Mouse (Mus musculus) hindbrain, embryonic 11.5 days (tissue): Measurements from ENCODE around the gene Dnajb6. TPM values are rescaled to one million over a fixed set of nuclear protein-coding genes. Genes with fewer than 3 reads are reported as not detected.
A peak's percentile ranks its signal among the peaks of the same experiment; 100 is the strongest.

Experiments used
- ATAC-seq: fragments of 200-750 bp; cut with Nextera tagmentation; 2 replicates; pipeline ENCODE4 v1.8.0; 2017; ENCODE audit warnings: mild to moderate bottlenecking, moderate TSS enrichment, moderate library complexity; ENCODE audit not compliant: low FRiP score
- DNase-seq: peaks from one replicate; pipeline ENCODE4 v3.0.0-alpha.2; 2015; ENCODE audit warnings: low spot score
- H3K27ac ChIP-seq: fragments of 300-500 bp; sonication (generic); 2 replicates; pipeline ENCODE4 v1.5.1; 2014; ENCODE audit warnings: mild to moderate bottlenecking, low read depth, low read length
- H3K27me3 ChIP-seq: fragments of 300-500 bp; sonication (generic); 2 replicates; pipeline ENCODE4 v1.6.1; 2014; ENCODE audit warnings: mild to moderate bottlenecking, low read length, moderate library complexity, mixed read lengths; ENCODE audit not compliant: control insufficient read depth, insufficient read depth
- H3K36me3 ChIP-seq: fragments of 300-500 bp; sonication (generic); 2 replicates; pipeline ENCODE4 v1.6.1; 2014; ENCODE audit warnings: mild to moderate bottlenecking, low read length, moderate library complexity, mixed read lengths; ENCODE audit not compliant: control insufficient read depth, insufficient read depth
- H3K4me1 ChIP-seq: fragments of 300-500 bp; sonication (generic); replicated peaks from 2 replicates; pipeline ENCODE4 v1.6.1; 2014; ENCODE audit warnings: low read length, mixed read lengths; ENCODE audit not compliant: control insufficient read depth, insufficient read depth
- H3K4me2 ChIP-seq: fragments of 300-500 bp; sonication (generic); replicated peaks from 2 replicates; pipeline ENCODE4 v1.6.1; 2014; ENCODE audit warnings: mild to moderate bottlenecking, low read depth, low read length
- H3K4me3 ChIP-seq: fragments of 300-500 bp; sonication (generic); 2 replicates; pipeline ENCODE4 v1.5.1; 2014; ENCODE audit warnings: low read depth, low read length
- H3K9ac ChIP-seq: fragments of 300-500 bp; sonication (generic); 2 replicates; pipeline ENCODE4 v1.6.1; 2014; ENCODE audit warnings: low read depth, low read length
- H3K9me3 ChIP-seq: fragments of 300-500 bp; sonication (generic); 2 replicates; pipeline ENCODE4 v1.6.1; 2016; ENCODE audit warnings: low read length; ENCODE audit not compliant: control insufficient read depth
- WGBS: fragments of 180-500 bp; shearing (Covaris S2); extraction: QIAGEN DNeasy Blood & Tissue Kit; methylation state at CpG from one replicate; pipeline ENCODE4 v1.1.7; 2014; 5-methylcytosine and 5-hydroxymethylcytosine counted together
- polyA plus RNA-seq: library from polyadenylated mRNA; unstranded; fragments of >200 nt; fragmentation: Nextera tagmentation; extraction: Ambion mirVana; gene quantifications from 2 replicates; pipeline ENCODE4 v1.2.1, GENCODE M21; 2014

The Dnajb6 gene
- polyA plus RNA-seq = 231 and 251 TPM in 2 replicates

DNA sequence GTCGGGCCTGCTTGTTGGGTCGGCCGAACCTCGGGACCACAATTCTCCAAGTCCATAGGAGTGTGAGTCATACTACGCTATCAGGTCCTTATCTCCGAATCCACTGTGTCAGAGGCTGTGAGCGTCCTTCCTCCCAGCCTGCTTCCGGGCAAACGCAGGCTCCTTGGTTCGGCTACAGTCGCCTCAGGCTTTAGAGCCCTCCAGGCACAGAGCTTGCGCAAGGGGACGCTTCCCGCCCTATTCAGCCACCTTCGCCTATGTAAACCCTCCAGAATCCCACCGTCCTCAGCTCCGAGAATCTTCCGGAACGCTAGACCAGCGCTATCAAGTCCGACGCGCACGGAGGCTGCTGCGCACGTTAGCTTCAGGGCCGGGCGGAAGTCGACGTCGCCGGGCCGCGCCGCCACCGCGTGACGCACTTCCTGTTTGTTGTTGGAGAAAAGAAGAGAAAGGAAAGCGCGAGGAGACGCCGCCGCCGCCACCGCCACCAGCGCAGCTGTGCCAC lies at the start of gene Dnajb6, which contains the start of gene Gm5129:
Dnajb6 (plus strand) TSS at position 132 of the 505 bp plus-strand sequence.
Gm5129 (minus strand) TSS at position 380 of the 505 bp plus-strand sequence.
- peak within 1 kb of the TSS; percentile 74 for H3K9ac ChIP-seq
- DNase-seq (peak; percentile 96), ATAC-seq (peak; percentile 96)
- H3K9me3 ChIP-seq = no peaks in the 10 kb centered on the region
- peak within 1 kb of the TSS; percentile 83 for H3K4me2 ChIP-seq
- no peaks in the 10 kb centered on the region for H3K27me3 ChIP-seq
- H3K27ac ChIP-seq = peak within 1 kb of the TSS; percentile 94
- H3K4me3 ChIP-seq = peak within 1 kb of the TSS; percentile 98
- no peaks in the 10 kb centered on the region for H3K4me1 ChIP-seq
- under 1% methylated on average over 46 of the region's 46 CpGs for WGBS
- no peaks in the 10 kb centered on the region for H3K36me3 ChIP-seq

DNA sequence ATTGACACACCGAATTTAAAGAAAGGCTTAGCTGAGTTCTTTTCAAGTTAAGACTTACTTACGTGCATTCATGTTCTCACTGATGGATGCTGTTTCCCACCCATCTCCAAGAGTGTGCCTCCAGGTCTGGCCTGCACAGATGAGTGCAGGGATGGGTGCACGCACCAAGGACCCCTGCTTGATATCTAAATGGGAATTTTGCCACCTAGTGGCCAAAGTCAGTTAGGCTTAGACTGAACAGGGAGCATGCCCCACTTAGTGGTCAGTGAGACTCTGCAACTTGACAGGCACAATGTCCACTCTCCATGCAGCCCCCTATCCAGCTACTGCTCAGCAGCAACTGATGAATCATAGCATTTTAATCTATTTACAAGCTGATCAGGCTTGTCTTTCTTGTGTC lies 47.8 kb upstream of the Dnajb6 start:
- H3K27me3 ChIP-seq = no peaks in the 10 kb centered on the region
- H3K9me3 ChIP-seq = no peaks in the 10 kb centered on the region

DNA sequence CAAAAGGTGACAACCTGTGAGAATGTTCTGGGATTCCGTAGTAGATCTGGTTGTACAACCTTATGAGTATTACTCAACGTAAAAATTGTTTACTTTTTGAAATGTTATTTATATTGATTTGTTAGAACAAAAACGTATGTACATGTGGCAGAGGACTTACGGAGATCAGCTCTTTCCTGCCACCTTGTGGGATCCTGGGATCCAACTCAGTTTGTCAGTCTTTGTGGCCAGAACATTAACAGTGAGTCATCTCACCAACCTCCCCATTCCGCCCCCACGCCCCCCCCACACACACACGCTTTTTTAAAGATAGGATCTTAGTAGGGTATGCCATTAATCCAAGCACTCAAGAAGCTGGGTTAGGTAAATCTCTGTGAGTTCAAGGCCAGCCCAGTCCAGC lies 47.1 kb upstream of the Dnajb6 start:
- no peaks in the 10 kb centered on the region for H3K36me3 ChIP-seq
- no peak overlapping the region for H3K27ac ChIP-seq
- H3K9me3 ChIP-seq = no peaks in the 10 kb centered on the region
- no peaks in the 10 kb centered on the region for H3K4me1 ChIP-seq
- ATAC-seq = no peak
- no peak overlapping the region for H3K4me3 ChIP-seq
- no peak for DNase-seq
- H3K27me3 ChIP-seq = no peaks in the 10 kb centered on the region
- H3K9ac ChIP-seq = no peak overlapping the region
- 72% methylated on average over 7 of the region's 7 CpGs for WGBS
- H3K4me2 ChIP-seq = no peak overlapping the region

More for the DNA sequence above, 47.8 kb upstream of the Dnajb6 start:
- Histone ChIP-seq H3K9ac (no peak overlapping the region), H3K4me2 (no peak overlapping the region), H3K36me3 (no peaks in the 10 kb centered on the region), H3K4me1 (no peaks in the 10 kb centered on the region), H3K27ac (no peak overlapping the region), H3K4me3 (no peak overlapping the region)
- 60% methylated on average over 3 of the region's 3 CpGs for WGBS
- ATAC-seq (peak; percentile 35; the same call in 1 of the 2 replicates), DNase-seq (peak; percentile 77)

DNA sequence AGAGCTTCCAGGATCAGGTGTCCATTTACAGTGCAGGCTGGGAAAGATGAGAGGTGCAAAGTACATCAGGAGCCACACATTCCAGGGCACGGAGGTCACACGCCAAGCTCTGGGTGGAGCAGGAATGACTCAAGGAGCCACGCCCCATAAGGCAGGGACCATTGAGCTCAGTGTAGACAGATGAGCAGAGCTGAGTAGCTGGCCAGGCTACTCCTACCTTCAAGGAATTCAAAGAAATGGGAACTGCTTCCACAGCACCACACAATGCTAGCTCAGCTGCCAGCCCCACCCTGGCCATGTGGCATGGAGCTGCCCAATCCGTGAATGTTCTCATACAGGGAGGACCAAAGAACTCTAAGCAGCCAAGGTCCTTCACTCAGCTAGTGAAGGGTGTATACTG lies 37.0 kb upstream of the Dnajb6 start:
- no peaks in the 10 kb centered on the region for H3K27me3 ChIP-seq
- WGBS = 82% methylated on average over 4 of the region's 4 CpGs
- H3K36me3 ChIP-seq = no peaks in the 10 kb centered on the region
- H3K9ac ChIP-seq = no peak overlapping the region
- no peaks in the 10 kb centered on the region for H3K4me1 ChIP-seq
- H3K27ac ChIP-seq = no peak overlapping the region
- H3K4me2 ChIP-seq = no peak overlapping the region
- ATAC-seq (no peak), DNase-seq (no peak)
- no peak overlapping the region for H3K4me3 ChIP-seq
- no peaks in the 10 kb centered on the region for H3K9me3 ChIP-seq

DNA sequence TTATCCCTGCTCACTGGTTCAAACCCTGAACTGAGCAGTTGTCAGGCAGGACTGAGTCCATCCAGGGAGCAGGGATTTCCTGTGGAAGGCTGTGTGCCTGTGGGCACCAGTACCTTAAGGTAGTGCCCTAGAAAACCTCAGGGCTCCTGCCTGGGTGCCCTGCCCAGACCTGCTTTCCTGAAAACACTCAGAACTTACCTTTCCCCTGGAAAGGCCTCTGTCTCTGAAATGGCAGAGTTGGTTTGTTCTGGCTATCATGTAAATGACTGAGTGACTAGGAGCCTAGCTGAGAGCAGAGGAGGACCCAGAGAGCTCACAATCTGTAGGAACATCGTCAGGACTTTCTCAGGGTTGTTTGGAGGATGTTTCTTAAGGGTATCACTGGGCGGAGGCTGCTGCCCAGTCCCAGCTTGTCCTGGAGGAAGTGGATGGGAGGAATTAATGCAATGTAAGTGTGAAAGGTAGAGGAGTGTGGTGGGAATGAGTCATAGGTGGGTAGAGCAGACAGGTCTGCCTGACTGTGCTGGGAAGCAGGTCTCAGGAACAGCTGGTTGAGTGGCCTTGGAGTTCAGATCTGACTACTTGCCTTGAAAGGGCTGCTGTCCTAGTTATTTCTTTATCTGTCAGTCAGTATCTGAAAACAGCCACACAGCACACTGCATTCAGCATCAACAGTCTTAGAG lies 35.8 kb upstream of the Dnajb6 start:
- Histone ChIP-seq H3K9ac (no peak overlapping the region), H3K27me3 (no peaks in the 10 kb centered on the region), H3K27ac (no peak overlapping the region), H3K9me3 (no peaks in the 10 kb centered on the region), H3K4me3 (no peak overlapping the region), H3K4me2 (no peak overlapping the region), H3K36me3 (no peaks in the 10 kb centered on the region), H3K4me1 (no peaks in the 10 kb centered on the region)
- ATAC-seq (no peak), DNase-seq (no peak)
- WGBS = 81% methylated on average over 2 of the region's 2 CpGs

DNA sequence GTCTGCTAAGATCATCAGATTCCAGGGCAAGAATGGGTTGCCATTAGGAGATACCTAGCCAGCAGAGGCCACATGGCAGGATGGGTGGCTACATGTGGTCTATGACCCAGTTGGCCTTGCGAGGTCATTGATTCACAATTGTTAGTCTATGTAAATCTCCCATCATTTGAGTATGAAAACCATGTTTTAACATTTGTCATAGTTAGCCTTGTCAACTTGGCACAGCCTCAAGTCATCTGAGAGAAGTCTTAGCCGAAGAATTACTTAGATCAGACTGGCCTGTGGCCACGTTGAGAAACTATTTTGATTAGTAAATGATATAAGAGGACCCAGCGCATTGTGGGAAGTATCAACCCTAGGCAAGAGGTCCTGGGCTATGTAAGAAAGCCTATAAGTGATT lies 28.2 kb upstream of the Dnajb6 start:
- no peaks in the 10 kb centered on the region for H3K36me3 ChIP-seq
- WGBS = 87% methylated on average over 4 of the region's 4 CpGs
- H3K9ac ChIP-seq = no peak overlapping the region
- H3K9me3 ChIP-seq = no peaks in the 10 kb centered on the region
- no peak overlapping the region for H3K4me2 ChIP-seq
- H3K27me3 ChIP-seq = no peaks in the 10 kb centered on the region
- ATAC-seq (no peak), DNase-seq (no peak)
- no peak overlapping the region for H3K27ac ChIP-seq
- H3K4me1 ChIP-seq = no peaks in the 10 kb centered on the region
- H3K4me3 ChIP-seq = no peak overlapping the region

DNA sequence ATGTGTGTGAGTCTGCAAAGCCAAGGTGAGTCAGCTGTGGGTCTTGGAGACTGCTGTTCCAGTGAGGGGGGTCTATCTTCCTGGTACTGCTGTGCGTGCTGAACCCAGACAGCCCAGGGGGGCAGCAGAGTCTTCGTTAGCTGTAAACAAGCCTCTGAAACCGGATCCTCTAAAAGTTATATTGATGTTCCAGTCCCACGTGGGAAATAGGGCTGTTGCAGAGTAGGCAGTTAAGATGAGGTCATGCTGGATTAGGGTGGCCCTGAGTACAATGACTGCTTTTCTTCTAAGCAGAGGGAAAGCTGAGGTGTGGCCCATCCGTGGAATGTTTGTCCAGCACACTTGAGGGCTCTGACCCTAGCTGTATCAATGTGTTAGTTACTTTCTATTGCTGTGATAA lies 27.2 kb upstream of the Dnajb6 start:
- H3K4me1 ChIP-seq = no peaks in the 10 kb centered on the region
- no peak for DNase-seq
- H3K9me3 ChIP-seq = no peaks in the 10 kb centered on the region
- H3K36me3 ChIP-seq = no peaks in the 10 kb centered on the region
- no peak overlapping the region for H3K4me2 ChIP-seq
- H3K27me3 ChIP-seq = no peaks in the 10 kb centered on the region
- no peak overlapping the region for H3K9ac ChIP-seq
- H3K4me3 ChIP-seq = no peak overlapping the region
- H3K27ac ChIP-seq = no peak overlapping the region
- WGBS = 32% methylated on average over 5 of the region's 5 CpGs
- ATAC-seq = no peak

DNA sequence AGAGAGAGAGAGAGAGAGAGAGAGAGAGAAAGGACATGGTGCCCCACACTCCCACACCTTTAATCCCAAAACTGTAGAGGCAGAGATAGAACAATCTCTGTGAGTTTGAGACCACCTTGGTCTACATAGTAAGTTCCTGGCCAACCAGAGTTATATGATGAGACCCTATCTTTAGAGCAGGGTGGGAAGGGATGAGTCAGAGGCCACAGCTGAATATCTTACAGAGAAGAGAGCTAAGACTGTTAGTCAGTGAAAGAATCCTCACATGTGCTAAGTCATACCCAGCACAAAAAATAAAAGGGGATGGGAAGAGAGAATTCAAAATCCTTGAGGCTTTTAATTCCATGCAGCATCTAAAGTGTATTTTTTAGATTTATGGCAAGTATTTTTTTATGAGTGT lies 23.9 kb upstream of the Dnajb6 start:
- Histone ChIP-seq H3K27me3 (no peaks in the 10 kb centered on the region), H3K9ac (no peak overlapping the region), H3K4me3 (no peak overlapping the region), H3K27ac (no peak overlapping the region), H3K9me3 (no peaks in the 10 kb centered on the region), H3K36me3 (no peaks in the 10 kb centered on the region), H3K4me2 (no peak overlapping the region), H3K4me1 (no peaks in the 10 kb centered on the region)
- ATAC-seq = no peak
- DNase-seq = no peak

DNA sequence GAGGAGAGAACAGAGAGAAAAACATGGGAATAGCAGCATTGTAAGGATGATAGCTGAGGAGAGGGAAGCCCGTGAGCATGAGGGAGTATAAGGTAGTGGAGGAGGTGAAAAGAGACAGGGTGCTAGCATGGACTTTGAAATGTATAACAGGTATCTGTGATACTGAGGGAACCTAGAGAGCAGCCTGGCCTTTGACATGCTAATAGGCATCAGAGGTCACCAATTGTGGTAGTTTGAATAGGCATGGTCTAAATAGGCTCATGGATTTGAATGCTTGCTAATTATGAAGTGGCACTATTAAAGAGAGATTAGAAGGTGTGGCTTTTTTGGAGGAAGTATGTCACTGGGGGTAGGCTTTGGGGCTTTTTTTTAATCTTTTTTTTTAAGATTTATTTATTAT lies 22.6 kb upstream of the Dnajb6 start:
- WGBS = 60% methylated on average over 1 of the region's 1 CpGs
- Histone ChIP-seq H3K4me1 (no peaks in the 10 kb centered on the region), H3K27me3 (no peaks in the 10 kb centered on the region), H3K4me3 (no peak overlapping the region), H3K27ac (no peak overlapping the region), H3K9me3 (no peaks in the 10 kb centered on the region), H3K36me3 (no peaks in the 10 kb centered on the region), H3K4me2 (no peak overlapping the region), H3K9ac (no peak overlapping the region)
- DNase-seq (no peak), ATAC-seq (no peak)
